Mouse (Mus musculus) MEL (cell line): ENCODE results near the gene Fyttd1. TPM values are rescaled to one million over a fixed set of nuclear protein-coding genes. Genes with fewer than 3 reads are reported as not detected.

Experiments
- DNase-seq: peaks from one replicate; pipeline ENCODE4 v3.0.0; 2011; ENCODE audit warnings: low read depth, low spot score
- H3K27ac ChIP-seq: 2 replicates; pipeline ENCODE4 v1.5.1; 2012; ENCODE audit warnings: low read depth, mild to moderate bottlenecking, control low read depth, low read length, moderate library complexity; ENCODE audit not compliant: control insufficient read depth
- H3K27me3 ChIP-seq, 2 experiments: fragments of 150-350 bp in 1 of 2; sonication (generic) in 1 of 2; 2 replicates each; pipeline ENCODE4 v1.6.1; 2012; ENCODE audit warnings: low read length in 2 of 2, mild to moderate bottlenecking in 2 of 2, improper control_type of control experiment in 1 of 2, moderate library complexity in 1 of 2; ENCODE audit not compliant: insufficient read depth in 2 of 2, control insufficient read depth in 1 of 2
- H3K36me3 ChIP-seq, 2 experiments: 2 replicates each; pipeline ENCODE4 v1.6.1; 2012 to 2014; ENCODE audit warnings: low read length in 2 of 2, improper control_type of control experiment in 1 of 2, inconsistent platforms in 1 of 2, mild to moderate bottlenecking in 1 of 2; ENCODE audit not compliant: insufficient read depth in 2 of 2, control insufficient read depth in 1 of 2
- H3K4me1 ChIP-seq, 2 experiments: fragments of 150-350 bp in 1 of 2; sonication (generic) in 1 of 2; 2 replicates each; pipeline ENCODE4 v1.6.1; 2012; ENCODE audit warnings: low read length in 2 of 2, improper control_type of control experiment in 1 of 2, mild to moderate bottlenecking in 1 of 2; ENCODE audit not compliant: insufficient read depth in 2 of 2, control insufficient read depth in 1 of 2
- H3K4me3 ChIP-seq, 2 experiments: fragments of 150-350 bp in 1 of 2; sonication (generic) in 1 of 2; 2 replicates each; pipeline ENCODE4 v1.5.1; 2012; ENCODE audit warnings: low read depth in 2 of 2, low read length in 2 of 2, mild to moderate bottlenecking in 2 of 2, moderate library complexity in 2 of 2, control low read depth in 1 of 2, improper control_type of control experiment in 1 of 2; ENCODE audit not compliant: control insufficient read depth in 1 of 2, insufficient read depth in 1 of 2
- H3K79me2 ChIP-seq: 2 replicates; pipeline ENCODE4 v1.6.1; 2012; ENCODE audit warnings: mild to moderate bottlenecking, low read length, moderate library complexity; ENCODE audit not compliant: control insufficient read depth, poor library complexity, insufficient read depth
- H3K9ac ChIP-seq: 2 replicates; pipeline ENCODE4 v1.6.1; 2012; ENCODE audit warnings: low read depth, mild to moderate bottlenecking, control low read depth, low read length, moderate library complexity; ENCODE audit not compliant: control insufficient read depth, poor library complexity, severe bottlenecking
- H3K9me3 ChIP-seq: fragments of 150-350 bp; sonication (generic); replicated peaks from 2 replicates; pipeline ENCODE4 v1.6.1; 2012; ENCODE audit warnings: mild to moderate bottlenecking, low read length, improper control_type of control experiment, moderate library complexity; ENCODE audit not compliant: insufficient read depth
- BHLHE40 ChIP-seq: IDR thresholded peaks from 2 replicates; pipeline ENCODE4 v1.6.1; 2012; ENCODE audit warnings: low read depth, mild to moderate bottlenecking, inconsistent platforms, low read length, improper control_type of control experiment, borderline replicate concordance
- ELF1 ChIP-seq: IDR thresholded peaks from 2 replicates; pipeline ENCODE4 v1.6.1; 2014; ENCODE audit warnings: low read depth, mild to moderate bottlenecking, inconsistent platforms, low read length, improper control_type of control experiment, moderate library complexity
- GATA1 ChIP-seq: IDR thresholded peaks from 2 replicates; pipeline ENCODE4 v1.6.1; 2011; ENCODE audit warnings: low read depth, low read length, improper control_type of control experiment
- HCFC1 ChIP-seq: IDR thresholded peaks from 2 replicates; pipeline ENCODE4 v1.6.1; 2012; ENCODE audit warnings: low read depth, mild to moderate bottlenecking, inconsistent platforms, low read length, improper control_type of control experiment, moderate library complexity
- KAT2A ChIP-seq: conservative IDR thresholded peaks from 2 replicates; pipeline ENCODE4 v1.6.1; 2012; ENCODE audit warnings: low read depth, low read length, improper control_type of control experiment, inconsistent platforms
- MAX ChIP-seq: IDR thresholded peaks from 2 replicates; pipeline ENCODE4 v1.6.1; 2011; ENCODE audit warnings: low read length, improper control_type of control experiment
- MEF2A ChIP-seq: IDR thresholded peaks from 2 replicates; pipeline ENCODE4 v1.6.1; 2014; ENCODE audit warnings: low read depth, mild to moderate bottlenecking, inconsistent platforms, low read length, improper control_type of control experiment; ENCODE audit not compliant: poor library complexity, insufficient replicate concordance, severe bottlenecking; ENCODE audit errors: extremely low read depth
- NELFE ChIP-seq: IDR thresholded peaks from 2 replicates; pipeline ENCODE4 v1.6.1; 2011; ENCODE audit warnings: low read depth, low read length, improper control_type of control experiment
- RAD21 ChIP-seq: IDR thresholded peaks from 2 replicates; pipeline ENCODE4 v1.6.1; 2011; ENCODE audit warnings: mild to moderate bottlenecking, low read depth, low read length, improper control_type of control experiment
- SIN3A ChIP-seq: IDR thresholded peaks from 2 replicates; pipeline ENCODE4 v1.6.1; 2012; ENCODE audit warnings: low read length, improper control_type of control experiment, inconsistent platforms
- TCF12 ChIP-seq: IDR thresholded peaks from 2 replicates; pipeline ENCODE4 v1.6.1; 2014; ENCODE audit warnings: low read depth, mild to moderate bottlenecking, inconsistent platforms, low read length, improper control_type of control experiment, moderate library complexity
- UBTF ChIP-seq: IDR thresholded peaks from 2 replicates; pipeline ENCODE4 v1.6.1; 2012; ENCODE audit warnings: low read depth, mild to moderate bottlenecking, inconsistent platforms, low read length, improper control_type of control experiment, moderate library complexity, borderline replicate concordance; ENCODE audit not compliant: insufficient read depth
- USF1 ChIP-seq: IDR thresholded peaks from 2 replicates; pipeline ENCODE4 v1.6.1; 2014; ENCODE audit warnings: low read depth, mild to moderate bottlenecking, inconsistent platforms, low read length, improper control_type of control experiment, moderate library complexity
- ZC3H11A ChIP-seq: IDR thresholded peaks from 2 replicates; pipeline ENCODE4 v1.6.1; 2012; ENCODE audit warnings: low read depth, mild to moderate bottlenecking, inconsistent platforms, low read length, improper control_type of control experiment
- ZKSCAN1 ChIP-seq: IDR thresholded peaks from 2 replicates; pipeline ENCODE4 v1.6.1; 2012; ENCODE audit warnings: low read depth, mild to moderate bottlenecking, inconsistent platforms, low read length, improper control_type of control experiment, moderate library complexity
- ZMIZ1 ChIP-seq: IDR thresholded peaks from 2 replicates; pipeline ENCODE4 v1.6.1; 2012; ENCODE audit warnings: low read depth, mild to moderate bottlenecking, inconsistent platforms, low read length, improper control_type of control experiment, moderate library complexity
- polyA plus RNA-seq, 2 experiments: library from polyadenylated mRNA; stranded (reverse) in 1 of 2; unstranded in 1 of 2; fragments of >175 nt in 1 of 2; fragments of >200 nt in 1 of 2; gene quantifications; 2 replicates each; pipeline versions ENCODE4 v1.2.1 to v1.2.4; 2012; ENCODE audit warnings: low replicate concordance in 2 of 2, low read depth in 1 of 2; ENCODE audit not compliant: insufficient read length in 2 of 2, insufficient read depth in 1 of 2, missing spikeins in 1 of 2
- total RNA-seq: library from RNA; depleted of rRNA; stranded (reverse); fragments of 300-350 nt; gene quantifications from 2 replicates; pipeline ENCODE4 v1.2.3, GENCODE M21; 2012

Gene Fyttd1
- total and polyA plus RNA-seq, 3 experiments = 44.3 to 76.0 TPM; not detected in 1

DNA sequence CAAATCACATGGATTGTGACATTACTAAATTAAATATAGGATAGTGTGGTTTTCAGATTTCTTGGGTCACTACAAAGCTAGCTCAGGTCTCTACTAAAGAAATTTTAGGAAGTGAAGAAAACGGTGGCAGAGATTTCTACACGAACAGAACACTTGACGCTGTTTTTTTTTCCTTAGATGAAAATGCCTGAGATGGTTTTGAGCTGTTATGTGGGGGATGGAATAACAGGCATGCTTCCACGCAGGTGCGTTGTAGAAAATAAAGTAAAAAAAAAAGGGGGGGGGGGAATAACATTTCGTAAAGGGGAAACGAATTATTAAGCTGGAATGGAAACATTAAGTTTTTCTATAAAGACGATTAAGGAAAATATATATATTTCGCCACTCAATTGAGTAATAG, 469 bp upstream of the Fyttd1 start:
- no peak for DNase-seq
- H3K79me2 ChIP-seq = peaks cover 21% of the 10 kb centered on the region
- peaks cover 0 to 8% of the 10 kb centered on the region in 2 experiments; a peak in 2 of 4 replicates for H3K36me3 ChIP-seq
- no peak for TF ChIP-seq RAD21
- no peak for TF ChIP-seq ELF1
- no peak for TF ChIP-seq GATA1
- TF ChIP-seq TCF12 = no peak
- no peak for TF ChIP-seq MEF2A
- TF ChIP-seq USF1 = no peak
- no peak for TF ChIP-seq ZMIZ1
- TF ChIP-seq SIN3A = no peak
- TF ChIP-seq ZKSCAN1 = no peak
- TF ChIP-seq HCFC1 = no peak
- no peak for TF ChIP-seq NELFE
- no peak for TF ChIP-seq MAX
- no peak for TF ChIP-seq UBTF
- TF ChIP-seq ZC3H11A = no peak
- TF ChIP-seq, all 39 proteins: peak for 0
- Histone ChIP-seq H3K9me3 (no peaks in the 10 kb centered on the region), H3K9ac (no peak overlapping the region), H3K27me3 (no peaks in the 10 kb centered on the region), H3K4me3 (peak overlapping the region in 1 of 2 experiments; percentile 77; a peak in 2 of 4 replicates), H3K27ac (no peak overlapping the region), H3K4me1 (peaks cover 0 to 7% of the 10 kb centered on the region in 2 experiments; a peak in 3 of 4 replicates)

DNA sequence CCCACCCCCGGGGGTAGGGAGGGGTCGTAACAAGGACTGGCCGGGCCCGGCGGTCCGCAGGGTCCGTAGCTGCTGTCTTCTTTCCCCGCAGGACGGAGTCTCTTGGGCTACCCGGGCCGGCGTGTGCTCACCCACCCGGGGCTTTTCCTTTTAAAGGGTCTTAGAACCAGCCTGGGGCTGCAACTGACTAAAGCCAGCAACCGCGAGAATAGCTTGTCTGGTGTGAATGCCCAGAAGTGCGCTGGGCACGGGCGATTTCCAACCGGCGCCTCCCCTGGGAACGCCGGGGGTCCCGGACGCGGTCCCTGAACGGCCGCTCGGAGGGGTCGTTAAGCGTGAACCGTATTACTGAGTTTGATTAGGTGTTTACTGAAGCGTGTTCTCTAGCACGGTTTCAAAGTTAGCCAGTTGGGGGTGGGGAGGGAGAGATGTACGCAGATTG, 878 bp downstream of the Fyttd1 start:
- peak overlapping the region; percentile 90 for H3K9ac ChIP-seq

More for the DNA sequence above, 878 bp downstream of the Fyttd1 start:
- Histone ChIP-seq H3K79me2 (peaks cover 25% of the 10 kb centered on the region), H3K36me3 (peaks cover 0 to 8% of the 10 kb centered on the region in 2 experiments; a peak in 2 of 4 replicates), H3K4me1 (peaks cover 0 to 7% of the 10 kb centered on the region in 2 experiments; a peak in 3 of 4 replicates), H3K9me3 (no peaks in the 10 kb centered on the region), H3K27ac (no peak overlapping the region), H3K27me3 (no peaks in the 10 kb centered on the region), H3K4me3 (peak overlapping the region; percentile 78 to 81)
- TF ChIP-seq GATA1 = peak; percentile 27; the same call in 1 of the 2 replicates
- no peak for TF ChIP-seq ZMIZ1
- TF ChIP-seq KAT2A = no peak
- TF ChIP-seq BHLHE40 = peak; percentile 15; the same call in 1 of the 2 replicates
- DNase-seq = peak; percentile 47
